Mouse (Mus musculus): ENCODE data around the gene Myh3.
A peak's percentile ranks its signal among the peaks of the same experiment; 100 is the strongest.

DNA sequence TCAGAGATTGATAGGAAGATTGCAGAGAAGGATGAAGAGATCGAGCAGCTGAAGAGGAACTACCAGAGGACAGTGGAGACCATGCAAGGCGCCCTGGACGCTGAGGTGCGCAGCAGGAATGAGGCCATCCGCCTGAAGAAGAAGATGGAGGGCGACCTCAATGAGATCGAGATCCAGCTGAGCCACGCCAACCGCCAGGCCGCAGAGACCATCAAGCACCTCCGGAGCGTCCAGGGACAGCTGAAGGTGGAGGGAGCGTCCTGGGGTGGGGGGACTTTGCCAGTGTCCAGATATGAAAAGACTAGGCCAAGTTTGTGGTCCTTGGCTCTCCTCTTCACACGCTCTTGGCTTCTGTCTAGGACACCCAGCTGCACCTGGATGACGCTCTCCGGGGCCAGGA, 21.1 kb downstream of the Myh3 start:
- TF ChIP-seq USF1 (IDR thresholded peaks at IDR 0.05; ENCODE audit: low read depth) (no peak), POLR2A (IDR thresholded peaks at IDR 0.05; ENCODE audit: insufficient read length, low read depth) (peak; percentile 54), POLR2AphosphoS2 (IDR thresholded peaks at IDR 0.05; ENCODE audit: insufficient read length, low read depth) (peak; percentile 55), TCF12 (IDR thresholded peaks at IDR 0.05; ENCODE audit: insufficient read depth, poor library complexity, severe bottlenecking) (no peak), MAX (IDR thresholded peaks at IDR 0.05; ENCODE audit: low read depth) (no peak), MYOD1 (IDR thresholded peaks at IDR 0.05; ENCODE audit: control insufficient read depth in 1 of 3, insufficient read length in 2 of 3, low read depth in 2 of 3) (no peak), MYOG (IDR thresholded peaks at IDR 0.05; ENCODE audit: control insufficient read depth in 1 of 3, insufficient read depth in 1 of 3, insufficient read length in 2 of 3, low read depth in 2 of 3) (no peak), CEBPB (IDR thresholded peaks at IDR 0.05; ENCODE audit: insufficient read depth, poor library complexity, severe bottlenecking) (no peak), E2F4 (IDR thresholded peaks at IDR 0.05; ENCODE audit: insufficient read depth) (no peak), REST (IDR thresholded peaks at IDR 0.05; ENCODE audit: insufficient read depth, insufficient read length) (no peak)

All from myocyte (in vitro differentiated cells).